Mouse (Mus musculus): ENCODE results near the gene Sh3pxd2b.

DNA sequence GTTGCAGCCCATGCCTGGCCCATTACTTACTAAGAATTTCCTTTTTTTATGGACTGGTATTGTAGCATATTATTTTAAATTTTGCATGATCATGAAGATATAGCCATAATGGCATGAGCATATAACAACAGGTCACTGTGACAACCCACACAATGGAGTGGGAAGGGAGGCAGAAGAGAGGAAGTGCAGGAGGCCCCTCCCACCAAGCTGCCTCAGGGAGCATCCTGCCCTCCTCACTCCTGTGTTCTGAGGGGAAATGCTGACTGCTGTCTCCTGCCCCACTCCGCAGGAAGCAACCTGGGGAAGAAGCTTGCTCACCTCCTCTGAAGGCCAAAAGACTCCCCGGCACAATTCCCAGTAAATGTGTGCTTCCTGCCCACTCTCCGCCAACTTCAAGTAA is 37.7 kb upstream of the Sh3pxd2b start:
- TF ChIP-seq CTCF (conservative IDR thresholded peaks at IDR 0.05; ENCODE audit: insufficient read depth, insufficient read length, low read depth, low read length) (no peak), POLR2A (IDR thresholded peaks at IDR 0.05; ENCODE audit: low read depth, low read length) (no peak)

All from kidney, adult 2 months (tissue).